Mouse (Mus musculus): ENCODE data around the gene Ptprg. TPM values are rescaled to one million over a fixed set of nuclear protein-coding genes. Genes with fewer than 3 reads are reported as not detected.
A peak's percentile ranks its signal among the peaks of the same experiment; 100 is the strongest.

The Ptprg gene
- polyA plus RNA-seq, 1 experiment: 22.0 TPM

GRCm38 (mm10) chr14:12073408-12074107 is 520.2 kb downstream of the Ptprg start:
- no peak for DNase-seq
- Histone ChIP-seq H3K27ac (ENCODE audit: insufficient read depth, low read length) (no peak overlapping the region), H3K4me1 (ENCODE audit: control insufficient read depth, insufficient read depth, low read length) (peaks cover 9% of the 10 kb centered on the region), H3K27me3 (ENCODE audit: control insufficient read depth, insufficient read depth, low read length) (no peaks in the 10 kb centered on the region), H3K4me3 (replicated peaks; ENCODE audit: insufficient read depth, low read depth, low read length) (no peak overlapping the region)
- 87% methylated on average over 2 of the region's 2 CpGs for WGBS
- TF ChIP-seq POLR2A (IDR thresholded peaks at IDR 0.05; ENCODE audit: borderline replicate concordance, insufficient read depth, low read length) (no peak), CTCF (IDR thresholded peaks at IDR 0.05; ENCODE audit: borderline replicate concordance, insufficient read depth, low read depth, low read length) (no peak)

- peak; percentile 27 to 65 for DNase-seq
- no peak overlapping the region for H3K4me3 ChIP-seq (replicated peaks; ENCODE audit: insufficient read depth, low read depth, low read length)
- no peak overlapping the region for H3K27ac ChIP-seq (ENCODE audit: insufficient read depth, low read length)
- 8% methylated on average over 7 of the region's 7 CpGs for WGBS
- no peaks in the 10 kb centered on the region for H3K27me3 ChIP-seq (ENCODE audit: control insufficient read depth, insufficient read depth, low read length)
- H3K4me1 ChIP-seq (ENCODE audit: control insufficient read depth, insufficient read depth, low read length): peaks cover 9% of the 10 kb centered on the region
- TF ChIP-seq POLR2A (IDR thresholded peaks at IDR 0.05; ENCODE audit: borderline replicate concordance, insufficient read depth, low read length) (no peak), CTCF (IDR thresholded peaks at IDR 0.05; ENCODE audit: borderline replicate concordance, insufficient read depth, low read depth, low read length) (no peak)
Measured at GRCm38 (mm10) chr14:12077193-12077592, 523.9 kb downstream of the Ptprg start.

GRCm38 (mm10) chr14:12079250-12079649 is 525.9 kb downstream of the Ptprg start:
- H3K27me3 ChIP-seq (ENCODE audit: control insufficient read depth, insufficient read depth, low read length): no peaks in the 10 kb centered on the region
- 85% methylated on average over 6 of the region's 6 CpGs for WGBS
- no peak for DNase-seq
- TF ChIP-seq CTCF (IDR thresholded peaks at IDR 0.05; ENCODE audit: borderline replicate concordance, insufficient read depth, low read depth, low read length) (no peak), POLR2A (IDR thresholded peaks at IDR 0.05; ENCODE audit: borderline replicate concordance, insufficient read depth, low read length) (no peak)
- peaks cover 12% of the 10 kb centered on the region for H3K4me1 ChIP-seq (ENCODE audit: control insufficient read depth, insufficient read depth, low read length)
- H3K4me3 ChIP-seq (replicated peaks; ENCODE audit: insufficient read depth, low read depth, low read length): no peak overlapping the region
- no peak overlapping the region for H3K27ac ChIP-seq (ENCODE audit: insufficient read depth, low read length)

DNA sequence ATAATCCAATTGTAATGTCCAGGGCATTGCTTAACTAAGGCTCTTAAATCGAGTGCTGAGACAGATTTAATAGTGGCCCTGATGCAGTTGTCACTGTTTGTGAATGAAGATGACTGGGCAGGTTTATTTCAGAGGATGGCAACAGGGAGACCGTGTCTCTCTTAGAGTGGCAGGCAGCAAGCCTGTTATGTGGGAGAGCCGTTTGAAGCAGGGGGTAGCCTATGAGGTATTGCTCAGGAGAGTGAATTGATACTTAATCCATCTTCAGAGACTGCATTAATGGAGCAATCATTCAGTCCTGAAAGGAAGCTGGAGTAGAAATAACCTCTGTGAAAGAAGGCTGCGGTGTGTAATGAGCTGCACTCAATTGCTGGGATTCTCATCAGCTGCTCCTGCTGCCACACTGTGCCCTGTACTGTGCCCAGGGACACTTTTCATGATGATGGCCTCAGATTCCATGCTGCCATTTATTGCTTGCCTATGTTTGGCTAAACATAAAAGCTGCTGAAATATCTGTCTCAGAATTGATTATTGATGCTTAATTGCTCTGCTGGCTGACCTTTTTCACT is 526.6 kb downstream of the Ptprg start:
- WGBS: 76% methylated on average over 4 of the region's 4 CpGs
- DNase-seq: no peak
- H3K27ac ChIP-seq (ENCODE audit: insufficient read depth, low read length): no peak overlapping the region
- no peak for TF ChIP-seq CTCF (IDR thresholded peaks at IDR 0.05; ENCODE audit: borderline replicate concordance, insufficient read depth, low read depth, low read length)
- TF ChIP-seq POLR2A (IDR thresholded peaks at IDR 0.05; ENCODE audit: borderline replicate concordance, insufficient read depth, low read length): no peak
- H3K4me1 ChIP-seq (ENCODE audit: control insufficient read depth, insufficient read depth, low read length): peaks cover 16% of the 10 kb centered on the region
- no peak overlapping the region for H3K4me3 ChIP-seq (replicated peaks; ENCODE audit: insufficient read depth, low read depth, low read length)
- H3K27me3 ChIP-seq (ENCODE audit: control insufficient read depth, insufficient read depth, low read length): no peaks in the 10 kb centered on the region

DNA sequence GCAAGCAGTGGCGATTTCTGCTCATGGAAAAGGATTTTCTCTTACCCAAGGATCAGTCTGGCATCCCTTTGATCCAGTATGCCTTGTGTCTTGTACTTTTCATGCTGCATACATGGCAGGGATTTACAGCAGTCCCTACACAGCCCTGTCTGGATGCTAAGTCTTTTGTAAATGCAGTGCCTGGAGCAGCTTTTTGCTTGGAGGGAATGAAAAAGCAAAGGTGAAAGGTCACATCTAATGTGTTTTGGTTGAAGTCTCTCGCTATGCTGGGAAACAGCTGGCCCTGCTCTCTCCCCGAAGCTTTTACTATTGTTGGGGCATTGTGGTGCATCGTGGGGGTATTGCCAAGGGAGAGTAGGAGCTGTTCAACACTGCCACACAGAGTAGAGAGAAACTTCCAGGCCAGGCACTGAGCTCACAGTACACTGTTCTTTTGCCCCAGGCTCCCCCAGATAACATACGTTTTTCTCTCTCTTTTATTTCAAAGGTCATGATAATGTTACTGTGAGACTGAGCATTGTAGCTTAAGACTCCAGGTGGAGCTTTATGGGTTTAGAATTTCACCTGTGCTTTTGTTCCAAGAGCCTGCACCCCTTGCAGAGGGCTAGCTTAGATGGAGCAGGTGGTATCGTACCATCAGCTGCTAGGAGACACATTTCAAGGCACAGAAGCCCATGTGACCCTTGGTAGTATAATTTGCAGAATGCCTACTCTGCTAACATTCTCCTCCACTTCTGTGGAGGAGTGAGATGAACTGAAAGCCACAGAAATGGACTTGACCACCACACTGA is 529.0 kb downstream of the Ptprg start:
- DNase-seq: no peak
- Histone ChIP-seq H3K4me1 (ENCODE audit: control insufficient read depth, insufficient read depth, low read length) (peaks cover 18% of the 10 kb centered on the region), H3K4me3 (replicated peaks; ENCODE audit: insufficient read depth, low read depth, low read length) (no peak overlapping the region), H3K27ac (ENCODE audit: insufficient read depth, low read length) (no peak overlapping the region), H3K27me3 (ENCODE audit: control insufficient read depth, insufficient read depth, low read length) (no peaks in the 10 kb centered on the region)
- 85% methylated on average over 6 of the region's 6 CpGs for WGBS
- TF ChIP-seq POLR2A (IDR thresholded peaks at IDR 0.05; ENCODE audit: borderline replicate concordance, insufficient read depth, low read length) (no peak), CTCF (IDR thresholded peaks at IDR 0.05; ENCODE audit: borderline replicate concordance, insufficient read depth, low read depth, low read length) (no peak)

- 91% methylated on average over 4 of the region's 4 CpGs for WGBS
- no peak for DNase-seq
Measured at GRCm38 (mm10) chr14:12084076-12084475, 530.7 kb downstream of the Ptprg start.

GRCm38 (mm10) chr14:12085078-12085477 is 531.7 kb downstream of the Ptprg start:
- peak; percentile 22 to 54 for DNase-seq
- 17% methylated on average over 4 of the region's 4 CpGs for WGBS

More at GRCm38 (mm10) chr14:12084076-12084475, 530.7 kb downstream of the Ptprg start:
- Histone ChIP-seq H3K4me3 (replicated peaks; ENCODE audit: insufficient read depth, low read depth, low read length) (no peak overlapping the region), H3K4me1 (ENCODE audit: control insufficient read depth, insufficient read depth, low read length) (peaks cover 12% of the 10 kb centered on the region), H3K27ac (ENCODE audit: insufficient read depth, low read length) (no peak overlapping the region), H3K27me3 (ENCODE audit: control insufficient read depth, insufficient read depth, low read length) (no peaks in the 10 kb centered on the region)
- TF ChIP-seq POLR2A (IDR thresholded peaks at IDR 0.05; ENCODE audit: borderline replicate concordance, insufficient read depth, low read length) (no peak), CTCF (IDR thresholded peaks at IDR 0.05; ENCODE audit: borderline replicate concordance, insufficient read depth, low read depth, low read length) (no peak)

More at GRCm38 (mm10) chr14:12085078-12085477, 531.7 kb downstream of the Ptprg start:
- no peak overlapping the region for H3K27ac ChIP-seq (ENCODE audit: insufficient read depth, low read length)
- H3K27me3 ChIP-seq (ENCODE audit: control insufficient read depth, insufficient read depth, low read length): no peaks in the 10 kb centered on the region
- peaks cover 12% of the 10 kb centered on the region for H3K4me1 ChIP-seq (ENCODE audit: control insufficient read depth, insufficient read depth, low read length)
- no peak for TF ChIP-seq CTCF (IDR thresholded peaks at IDR 0.05; ENCODE audit: borderline replicate concordance, insufficient read depth, low read depth, low read length)
- no peak for TF ChIP-seq POLR2A (IDR thresholded peaks at IDR 0.05; ENCODE audit: borderline replicate concordance, insufficient read depth, low read length)
- no peak overlapping the region for H3K4me3 ChIP-seq (replicated peaks; ENCODE audit: insufficient read depth, low read depth, low read length)

All from cerebellum, adult 2 months (tissue).